Mouse (Mus musculus): Measurements from ENCODE around the gene Psmb9. TPM values are rescaled to one million over a fixed set of nuclear protein-coding genes. Genes with fewer than 3 reads are reported as not detected.

The Psmb9 gene
- polyA plus RNA-seq, 1 experiment = 32.2 TPM

DNA sequence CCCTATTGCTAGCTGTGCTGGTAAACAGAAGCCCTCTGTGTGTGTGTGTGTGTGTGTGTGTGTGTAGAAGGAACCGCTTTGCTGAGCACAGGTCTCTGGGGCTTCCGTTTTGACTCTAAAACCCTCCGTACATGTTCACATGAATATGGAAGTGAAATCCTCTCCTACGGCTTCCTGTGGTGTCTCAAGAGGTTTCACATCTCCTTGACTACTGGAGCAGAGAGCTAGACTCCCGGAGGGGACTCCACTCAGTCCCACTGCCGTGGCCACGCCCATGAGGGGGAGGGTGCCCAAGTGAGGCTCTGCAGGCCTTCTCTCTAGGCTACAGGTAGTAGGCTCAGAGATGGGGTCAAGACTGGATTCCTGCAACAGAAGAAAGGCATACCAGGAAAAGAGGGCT, 44.5 kb downstream of the Psmb9 start, which contains the start of gene H2-DMb2:
Gene H2-DMb2, plus strand, starts transcription at position 275 of the 400 bp plus-strand sequence.
- Histone ChIP-seq H3K27me3 (replicated peaks) (peaks cover 28% of the 10 kb centered on the region), H3K36me3 (replicated peaks; ENCODE audit: low read length) (peaks cover 4% of the 10 kb centered on the region), H3K4me3 (replicated peaks) (peak within 1 kb of the TSS; percentile 73), H3K9me3 (no peaks in the 10 kb centered on the region), H3K4me1 (peaks cover 42% of the 10 kb centered on the region)
- no peak for TF ChIP-seq FLI1 (IDR thresholded peaks at IDR 0.05; ENCODE audit: low read length)
- TF ChIP-seq GATA1 (IDR thresholded peaks at IDR 0.05; ENCODE audit: borderline replicate concordance, low read length) = no peak

GRCm38 (mm10) chr17:34142456-34143010, 45.0 kb downstream of the Psmb9 start:
- TF ChIP-seq FLI1 (IDR thresholded peaks at IDR 0.05; ENCODE audit: low read length) (no peak), GATA1 (IDR thresholded peaks at IDR 0.05; ENCODE audit: borderline replicate concordance, low read length) (no peak)
- H3K4me3 ChIP-seq (replicated peaks) = peak overlapping the region; percentile 73
- H3K9me3 ChIP-seq = no peaks in the 10 kb centered on the region
- peaks cover 9% of the 10 kb centered on the region for H3K36me3 ChIP-seq (replicated peaks; ENCODE audit: low read length)
- peaks cover 30% of the 10 kb centered on the region for H3K27me3 ChIP-seq (replicated peaks)
- H3K4me1 ChIP-seq = peaks cover 42% of the 10 kb centered on the region

DNA sequence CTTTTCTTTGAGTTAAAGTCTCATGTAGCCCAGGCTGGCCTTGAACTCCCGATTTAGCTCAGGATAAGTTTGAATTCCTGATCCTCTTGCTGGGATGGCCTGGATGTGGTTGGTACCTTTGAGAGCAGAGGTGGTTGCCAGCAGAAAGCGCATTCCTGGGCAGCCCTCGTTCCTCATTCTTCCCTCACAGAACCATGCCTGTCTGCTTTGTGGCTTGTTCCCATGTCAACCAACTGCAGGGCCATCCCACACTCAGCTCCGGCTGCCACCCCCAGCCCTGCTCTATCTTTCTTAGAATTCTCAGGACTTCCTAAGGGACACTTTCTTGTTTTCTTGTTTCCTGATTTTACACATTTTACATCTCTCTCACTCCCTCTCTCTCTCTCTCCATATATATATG, 46.1 kb downstream of the Psmb9 start:
- TF ChIP-seq GATA1 (IDR thresholded peaks at IDR 0.05; ENCODE audit: borderline replicate concordance, low read length) (no peak), FLI1 (IDR thresholded peaks at IDR 0.05; ENCODE audit: low read length) (no peak)
- no peaks in the 10 kb centered on the region for H3K9me3 ChIP-seq
- H3K36me3 ChIP-seq (replicated peaks; ENCODE audit: low read length) = peaks cover 11% of the 10 kb centered on the region
- no peak overlapping the region for H3K4me3 ChIP-seq (replicated peaks)
- H3K4me1 ChIP-seq = peaks cover 46% of the 10 kb centered on the region
- H3K27me3 ChIP-seq (replicated peaks) = peaks cover 36% of the 10 kb centered on the region

GRCm38 (mm10) chr17:34140240-34140639, 47.3 kb downstream of the Psmb9 start:
- H3K36me3 ChIP-seq (replicated peaks; ENCODE audit: low read length) = peaks cover 11% of the 10 kb centered on the region
- H3K27me3 ChIP-seq (replicated peaks) = peaks cover 35% of the 10 kb centered on the region
- no peak for TF ChIP-seq GATA1 (IDR thresholded peaks at IDR 0.05; ENCODE audit: borderline replicate concordance, low read length)
- TF ChIP-seq FLI1 (IDR thresholded peaks at IDR 0.05; ENCODE audit: low read length) = no peak
- H3K4me3 ChIP-seq (replicated peaks) = no peak overlapping the region
- peaks cover 57% of the 10 kb centered on the region for H3K4me1 ChIP-seq
- H3K9me3 ChIP-seq = no peaks in the 10 kb centered on the region

DNA sequence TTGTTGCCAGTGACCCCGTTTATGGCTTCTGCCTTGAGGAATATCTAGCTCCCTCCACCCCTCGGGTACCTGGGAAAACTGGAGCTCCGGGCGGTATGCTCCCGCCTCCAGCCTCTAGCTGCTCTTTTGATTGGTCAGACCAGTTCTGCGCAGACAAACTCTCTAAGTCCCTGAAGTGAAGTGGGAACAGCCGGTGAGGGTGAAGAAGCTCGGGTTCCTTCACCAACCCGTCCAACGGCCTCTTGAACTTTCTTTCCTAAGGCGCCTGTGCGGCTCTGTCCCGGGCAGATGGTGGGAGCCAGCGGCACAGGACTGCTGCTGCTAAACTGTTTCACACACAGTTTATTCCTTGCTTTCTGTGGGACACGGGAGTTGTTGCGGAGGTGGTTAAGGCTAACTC, 48.1 kb downstream of the Psmb9 start:
- TF ChIP-seq GATA1 (IDR thresholded peaks at IDR 0.05; ENCODE audit: borderline replicate concordance, low read length) (no peak), FLI1 (IDR thresholded peaks at IDR 0.05; ENCODE audit: low read length) (no peak)
- peak overlapping the region; percentile 23 for H3K4me3 ChIP-seq (replicated peaks)
- no peaks in the 10 kb centered on the region for H3K9me3 ChIP-seq
- peaks cover 65% of the 10 kb centered on the region for H3K4me1 ChIP-seq
- H3K27me3 ChIP-seq (replicated peaks) = peaks cover 35% of the 10 kb centered on the region
- peaks cover 11% of the 10 kb centered on the region for H3K36me3 ChIP-seq (replicated peaks; ENCODE audit: low read length)

DNA sequence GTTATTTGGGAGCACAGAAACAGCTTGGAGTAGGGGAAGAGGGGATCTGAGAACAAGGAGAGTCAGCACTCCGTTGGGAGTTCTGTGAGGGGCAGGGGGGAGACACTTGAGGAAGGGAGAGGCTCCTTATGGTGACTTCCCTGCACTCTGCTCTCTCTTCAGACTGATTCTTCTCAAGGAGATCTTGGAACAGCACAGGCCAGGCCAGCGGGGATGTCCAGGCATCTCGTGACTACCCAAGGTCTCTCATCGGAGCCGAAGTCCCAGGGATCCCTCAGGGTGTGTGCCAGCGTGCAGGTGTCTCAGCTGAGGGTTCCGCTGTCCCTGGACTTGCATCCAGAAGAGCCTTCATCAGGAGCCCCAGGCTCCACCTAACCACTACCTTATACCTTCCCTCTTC, 48.9 kb downstream of the Psmb9 start:
- H3K4me3 ChIP-seq (replicated peaks) = no peak overlapping the region
- H3K36me3 ChIP-seq (replicated peaks; ENCODE audit: low read length) = peaks cover 11% of the 10 kb centered on the region
- H3K9me3 ChIP-seq = no peaks in the 10 kb centered on the region
- H3K4me1 ChIP-seq = peaks cover 71% of the 10 kb centered on the region
- H3K27me3 ChIP-seq (replicated peaks) = peaks cover 35% of the 10 kb centered on the region
- TF ChIP-seq FLI1 (IDR thresholded peaks at IDR 0.05; ENCODE audit: low read length) (no peak), GATA1 (IDR thresholded peaks at IDR 0.05; ENCODE audit: borderline replicate concordance, low read length) (no peak)

GRCm38 (mm10) chr17:34137601-34138000, 50.0 kb downstream of the Psmb9 start:
- no peak overlapping the region for H3K4me3 ChIP-seq (replicated peaks)
- H3K27me3 ChIP-seq (replicated peaks) = peaks cover 35% of the 10 kb centered on the region
- H3K36me3 ChIP-seq (replicated peaks; ENCODE audit: low read length) = peaks cover 11% of the 10 kb centered on the region
- H3K4me1 ChIP-seq = peaks cover 64% of the 10 kb centered on the region
- H3K9me3 ChIP-seq = no peaks in the 10 kb centered on the region
- no peak for TF ChIP-seq FLI1 (IDR thresholded peaks at IDR 0.05; ENCODE audit: low read length)
- no peak for TF ChIP-seq GATA1 (IDR thresholded peaks at IDR 0.05; ENCODE audit: borderline replicate concordance, low read length)

- peaks cover 32% of the 10 kb centered on the region for H3K27me3 ChIP-seq (replicated peaks)
- H3K9me3 ChIP-seq = no peaks in the 10 kb centered on the region
- no peak for TF ChIP-seq GATA1 (IDR thresholded peaks at IDR 0.05; ENCODE audit: borderline replicate concordance, low read length)
- TF ChIP-seq FLI1 (IDR thresholded peaks at IDR 0.05; ENCODE audit: low read length) = no peak
- peaks cover 51% of the 10 kb centered on the region for H3K4me1 ChIP-seq
- peaks cover 11% of the 10 kb centered on the region for H3K36me3 ChIP-seq (replicated peaks; ENCODE audit: low read length)
- H3K4me3 ChIP-seq (replicated peaks) = peak overlapping the region; percentile 93
Observed at GRCm38 (mm10) chr17:34135297-34136224, 52.0 kb downstream of the Psmb9 start.

GRCm38 (mm10) chr17:34134451-34134850, 53.1 kb downstream of the Psmb9 start:
- peaks cover 24% of the 10 kb centered on the region for H3K27me3 ChIP-seq (replicated peaks)
- TF ChIP-seq FLI1 (IDR thresholded peaks at IDR 0.05; ENCODE audit: low read length) = no peak
- no peak for TF ChIP-seq GATA1 (IDR thresholded peaks at IDR 0.05; ENCODE audit: borderline replicate concordance, low read length)

GRCm38 (mm10) chr17:34133289-34133688, 54.3 kb downstream of the Psmb9 start:
- no peak overlapping the region for H3K4me3 ChIP-seq (replicated peaks)
- peaks cover 13% of the 10 kb centered on the region for H3K27me3 ChIP-seq (replicated peaks)
- peaks cover 61% of the 10 kb centered on the region for H3K4me1 ChIP-seq
- peaks cover 22% of the 10 kb centered on the region for H3K36me3 ChIP-seq (replicated peaks; ENCODE audit: low read length)
- H3K9me3 ChIP-seq = no peaks in the 10 kb centered on the region
- TF ChIP-seq FLI1 (IDR thresholded peaks at IDR 0.05; ENCODE audit: low read length) (no peak), GATA1 (IDR thresholded peaks at IDR 0.05; ENCODE audit: borderline replicate concordance, low read length) (no peak)

More at GRCm38 (mm10) chr17:34134451-34134850, 53.1 kb downstream of the Psmb9 start:
- Histone ChIP-seq H3K4me3 (replicated peaks) (no peak overlapping the region), H3K9me3 (no peaks in the 10 kb centered on the region), H3K36me3 (replicated peaks; ENCODE audit: low read length) (peaks cover 12% of the 10 kb centered on the region), H3K4me1 (peaks cover 51% of the 10 kb centered on the region)

Other genes starting within 250 kb of the Psmb9 start
- gene Pfdn6, start 247.4 kb downstream of the Psmb9 start, polyA plus RNA-seq (2012; ENCODE audit: insufficient read depth, low replicate concordance) = 39.4 and 269 TPM in 2 replicates
- gene Wdr46, start 247.1 kb downstream of the Psmb9 start, polyA plus RNA-seq (2012; ENCODE audit: insufficient read depth, low replicate concordance) = 58.7 and 64.2 TPM in 2 replicates
- gene B3galt4, start 236.3 kb downstream of the Psmb9 start, polyA plus RNA-seq (2012; ENCODE audit: insufficient read depth, low replicate concordance) = 15.5 and 19.7 TPM in 2 replicates
- 75.8 and 138 TPM in 2 replicates for gene Vps52, start 232.0 kb downstream of the Psmb9 start, polyA plus RNA-seq (2012; ENCODE audit: insufficient read depth, low replicate concordance)
- 17.5 and 129 TPM in 2 replicates for gene Rps18, start 231.8 kb downstream of the Psmb9 start, polyA plus RNA-seq (2012; ENCODE audit: insufficient read depth, low replicate concordance)
- 144 and 307 TPM in 2 replicates for gene H2-K1, start 187.4 kb downstream of the Psmb9 start, polyA plus RNA-seq (2012; ENCODE audit: insufficient read depth, low replicate concordance)
- 5.3 and 24.9 TPM in 2 replicates for gene Ring1, start 163.1 kb downstream of the Psmb9 start, polyA plus RNA-seq (2012; ENCODE audit: insufficient read depth, low replicate concordance)
- gene H2-Ke6, start 159.7 kb downstream of the Psmb9 start, polyA plus RNA-seq (2012; ENCODE audit: insufficient read depth, low replicate concordance) = 12.4 and 22.2 TPM in 2 replicates
- 63.6 and 95.7 TPM in 2 replicates for gene Slc39a7, start 156.1 kb downstream of the Psmb9 start, polyA plus RNA-seq (2012; ENCODE audit: insufficient read depth, low replicate concordance)
- 66.5 and 117 TPM in 2 replicates for gene Rxrb, start 156.0 kb downstream of the Psmb9 start, polyA plus RNA-seq (2012; ENCODE audit: insufficient read depth, low replicate concordance)
- 19.6 and 36.5 TPM in 2 replicates for gene Col11a2, start 148.3 kb downstream of the Psmb9 start, polyA plus RNA-seq (2012; ENCODE audit: insufficient read depth, low replicate concordance)
- gene H2-Oa, start 95.4 kb downstream of the Psmb9 start, polyA plus RNA-seq (2012; ENCODE audit: insufficient read depth, low replicate concordance) = 9.5 and 12.1 TPM in 2 replicates
- 19.3 and 32.1 TPM in 2 replicates for gene H2-DMa, start 68.2 kb downstream of the Psmb9 start, polyA plus RNA-seq (2012; ENCODE audit: insufficient read depth, low replicate concordance)
- gene Brd2, start 65.1 kb downstream of the Psmb9 start, polyA plus RNA-seq (2012; ENCODE audit: insufficient read depth, low replicate concordance) = 174 and 242 TPM in 2 replicates
- gene H2-DMb2, start 44.5 kb downstream of the Psmb9 start, polyA plus RNA-seq (2012; ENCODE audit: insufficient read depth, low replicate concordance) = 1.5 TPM in 1 of 2 replicates, not detected in the other
- gene H2-DMb1, start 34.7 kb downstream of the Psmb9 start, polyA plus RNA-seq (2012; ENCODE audit: insufficient read depth, low replicate concordance) = 1.1 TPM in 1 of 2 replicates, not detected in the other
- 27.1 and 27.9 TPM in 2 replicates for gene Tap1, start 211 bp downstream of the Psmb9 start, polyA plus RNA-seq (2012; ENCODE audit: insufficient read depth, low replicate concordance)
- 16.6 and 74.9 TPM in 2 replicates for gene Psmb8, start 10.0 kb upstream of the Psmb9 start, polyA plus RNA-seq (2012; ENCODE audit: insufficient read depth, low replicate concordance)
- 87.3 and 103 TPM in 2 replicates for gene Tap2, start 15.8 kb upstream of the Psmb9 start, polyA plus RNA-seq (2012; ENCODE audit: insufficient read depth, low replicate concordance)
- 0.76 TPM in 1 of 2 replicates, not detected in the other for gene H2-Ob, start 51.1 kb upstream of the Psmb9 start, polyA plus RNA-seq (2012; ENCODE audit: insufficient read depth, low replicate concordance)
- 1.8 TPM in 1 of 2 replicates, not detected in the other for gene H2-Ab1, start 69.9 kb upstream of the Psmb9 start, polyA plus RNA-seq (2012; ENCODE audit: insufficient read depth, low replicate concordance)
- 0.64 TPM in 1 of 2 replicates, not detected in the other for gene H2-Aa, start 100.1 kb upstream of the Psmb9 start, polyA plus RNA-seq (2012; ENCODE audit: insufficient read depth, low replicate concordance)
- 2.8 TPM in 1 of 2 replicates, not detected in the other for gene H2-Eb1, start 118.1 kb upstream of the Psmb9 start, polyA plus RNA-seq (2012; ENCODE audit: insufficient read depth, low replicate concordance)
- not detected in 2 replicates for gene H2-Eb2, start 137.9 kb upstream of the Psmb9 start, polyA plus RNA-seq (2012; ENCODE audit: insufficient read depth, low replicate concordance)
- gene Btnl2, start 167.1 kb upstream of the Psmb9 start, polyA plus RNA-seq (2012; ENCODE audit: insufficient read depth, low replicate concordance) = not detected in 2 replicates
- gene Btnl1, start 189.4 kb upstream of the Psmb9 start, polyA plus RNA-seq (2012; ENCODE audit: insufficient read depth, low replicate concordance) = not detected in 2 replicates
- gene BC051142, start 211.1 kb upstream of the Psmb9 start, polyA plus RNA-seq (2012; ENCODE audit: insufficient read depth, low replicate concordance) = not detected in 2 replicates